Mouse (Mus musculus): ENCODE data around the gene Pex26. TPM values are rescaled to one million over a fixed set of nuclear protein-coding genes. Genes with fewer than 3 reads are reported as not detected.

Pex26 gene
- polyA plus RNA-seq, 1 experiment, result 2.7 TPM

GRCm38 (mm10) chr6:121184198-121185140 lies 1.0 kb downstream of the Pex26 start:
- H3K4me3 ChIP-seq (ENCODE audit: insufficient read depth, poor library complexity, severe bottlenecking), result peak overlapping the region; percentile 49
- H3K79me2 ChIP-seq (ENCODE audit: control insufficient read depth, insufficient read depth), result no peaks in the 10 kb centered on the region
- no peaks in the 10 kb centered on the region for H3K36me3 ChIP-seq (ENCODE audit: control insufficient read depth, insufficient read depth)
- no peak for TF ChIP-seq MAX (IDR thresholded peaks at IDR 0.05)
- TF ChIP-seq MYOD1 (IDR thresholded peaks at IDR 0.05; ENCODE audit: control insufficient read depth, insufficient read length, low read depth), result no peak
- peak; percentile 34 for TF ChIP-seq CTCF (IDR thresholded peaks at IDR 0.05; ENCODE audit: control insufficient read depth, insufficient read depth, insufficient read length)
- no peak for TF ChIP-seq CEBPB (IDR thresholded peaks at IDR 0.05; ENCODE audit: low read depth)
- peak overlapping the region; percentile 49 for H3ac ChIP-seq (ENCODE audit: control insufficient read depth, insufficient read length, low read depth)
- H3K79me3 ChIP-seq (ENCODE audit: low read depth), result no peaks in the 10 kb centered on the region
- H3K27me3 ChIP-seq (ENCODE audit: control insufficient read depth, insufficient read depth, insufficient read length), result no peaks in the 10 kb centered on the region

- TF ChIP-seq MAX (IDR thresholded peaks at IDR 0.05), result no peak
- no peak for TF ChIP-seq FOSL1 (IDR thresholded peaks at IDR 0.05; ENCODE audit: insufficient read depth, low read length, poor library complexity, severe bottlenecking)
- no peak for TF ChIP-seq USF1 (IDR thresholded peaks at IDR 0.05; ENCODE audit: low read depth)
- TF ChIP-seq CEBPB (IDR thresholded peaks at IDR 0.05; ENCODE audit: low read depth), result no peak
- no peak for TF ChIP-seq MYOG (IDR thresholded peaks at IDR 0.05; ENCODE audit: control insufficient read depth, extremely low read depth, insufficient read length)
- no peak for TF ChIP-seq CTCF (IDR thresholded peaks at IDR 0.05; ENCODE audit: control insufficient read depth, insufficient read depth, insufficient read length)
- TF ChIP-seq MYOD1 (IDR thresholded peaks at IDR 0.05; ENCODE audit: control insufficient read depth, insufficient read length, low read depth), result no peak
- Histone ChIP-seq H3K79me3 (ENCODE audit: low read depth) (no peaks in the 10 kb centered on the region), H3K27me3 (ENCODE audit: control insufficient read depth, insufficient read depth, insufficient read length) (no peaks in the 10 kb centered on the region), H3K4me3 (ENCODE audit: insufficient read depth, poor library complexity, severe bottlenecking) (no peak overlapping the region), H3K79me2 (ENCODE audit: control insufficient read depth, insufficient read depth) (no peaks in the 10 kb centered on the region), H3K36me3 (ENCODE audit: control insufficient read depth, insufficient read depth) (no peaks in the 10 kb centered on the region), H3ac (ENCODE audit: control insufficient read depth, insufficient read length, low read depth) (no peak overlapping the region)
Measured at GRCm38 (mm10) chr6:121185232-121185631, 1.8 kb downstream of the Pex26 start.

DNA sequence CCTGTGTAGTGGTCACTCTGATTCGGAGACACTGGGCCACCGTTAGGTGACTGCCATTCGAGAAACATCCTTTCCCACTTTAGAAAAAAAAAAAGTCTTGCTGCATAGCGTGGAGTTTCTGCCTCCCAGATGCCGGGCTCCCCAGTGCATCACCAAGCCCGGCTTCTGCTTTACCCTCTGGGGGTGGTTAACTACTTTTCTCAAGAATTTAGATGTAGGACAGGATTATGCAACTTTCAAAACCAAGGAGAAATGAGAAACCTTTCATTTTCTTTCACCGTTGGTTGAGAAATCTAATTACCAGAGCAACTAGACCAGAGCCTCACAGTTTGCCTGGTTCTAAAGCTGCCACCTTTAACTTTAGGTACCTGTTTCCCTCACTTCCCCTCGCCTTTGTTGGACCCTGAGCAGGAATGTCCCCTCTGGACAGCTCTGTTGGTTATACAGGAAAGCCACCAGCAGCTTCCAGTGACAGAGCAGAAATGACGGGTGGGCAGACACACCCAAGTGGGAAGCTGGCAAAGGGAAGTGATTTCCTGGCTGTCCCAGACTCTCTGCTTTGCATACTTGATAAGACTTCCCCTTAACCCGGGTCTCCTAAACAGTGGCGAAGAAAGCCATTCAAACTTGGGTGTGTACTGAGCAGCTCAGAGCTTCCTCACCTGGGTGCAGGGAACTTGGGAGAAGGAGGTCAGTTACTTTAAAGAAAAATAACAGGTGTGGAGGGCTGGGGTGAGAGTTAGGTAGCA lies 8.0 kb downstream of the Pex26 start:
- no peaks in the 10 kb centered on the region for H3K79me2 ChIP-seq (ENCODE audit: control insufficient read depth, insufficient read depth)
- no peaks in the 10 kb centered on the region for H3K27me3 ChIP-seq (ENCODE audit: control insufficient read depth, insufficient read depth, insufficient read length)
- no peaks in the 10 kb centered on the region for H3K79me3 ChIP-seq (ENCODE audit: low read depth)
- H3K36me3 ChIP-seq (ENCODE audit: control insufficient read depth, insufficient read depth), result no peaks in the 10 kb centered on the region
- TF ChIP-seq MYOD1 (IDR thresholded peaks at IDR 0.05; ENCODE audit: control insufficient read depth, insufficient read length, low read depth) (no peak), CEBPB (IDR thresholded peaks at IDR 0.05; ENCODE audit: low read depth) (no peak), FOSL1 (IDR thresholded peaks at IDR 0.05; ENCODE audit: insufficient read depth, low read length, poor library complexity, severe bottlenecking) (no peak), CTCF (IDR thresholded peaks at IDR 0.05; ENCODE audit: control insufficient read depth, insufficient read depth, insufficient read length) (no peak), USF1 (IDR thresholded peaks at IDR 0.05; ENCODE audit: low read depth) (no peak), MYOG (IDR thresholded peaks at IDR 0.05; ENCODE audit: control insufficient read depth, extremely low read depth, insufficient read length) (no peak), MAX (IDR thresholded peaks at IDR 0.05) (no peak)
- no peak overlapping the region for H3ac ChIP-seq (ENCODE audit: control insufficient read depth, insufficient read length, low read depth)
- no peak overlapping the region for H3K4me3 ChIP-seq (ENCODE audit: insufficient read depth, poor library complexity, severe bottlenecking)

GRCm38 (mm10) chr6:121194061-121194955 lies 10.8 kb downstream of the Pex26 start:
- Histone ChIP-seq H3K79me2 (ENCODE audit: control insufficient read depth, insufficient read depth) (no peaks in the 10 kb centered on the region), H3K4me3 (ENCODE audit: insufficient read depth, poor library complexity, severe bottlenecking) (no peak overlapping the region), H3K79me3 (ENCODE audit: low read depth) (no peaks in the 10 kb centered on the region), H3ac (ENCODE audit: control insufficient read depth, insufficient read length, low read depth) (no peak overlapping the region), H3K36me3 (ENCODE audit: control insufficient read depth, insufficient read depth) (no peaks in the 10 kb centered on the region), H3K27me3 (ENCODE audit: control insufficient read depth, insufficient read depth, insufficient read length) (no peaks in the 10 kb centered on the region)
- TF ChIP-seq MAX (IDR thresholded peaks at IDR 0.05), result no peak
- no peak for TF ChIP-seq MYOG (IDR thresholded peaks at IDR 0.05; ENCODE audit: control insufficient read depth, extremely low read depth, insufficient read length)
- no peak for TF ChIP-seq CEBPB (IDR thresholded peaks at IDR 0.05; ENCODE audit: low read depth)

- no peaks in the 10 kb centered on the region for H3K36me3 ChIP-seq (ENCODE audit: control insufficient read depth, insufficient read depth)
- TF ChIP-seq CTCF (IDR thresholded peaks at IDR 0.05; ENCODE audit: control insufficient read depth, insufficient read depth, insufficient read length) (no peak), USF1 (IDR thresholded peaks at IDR 0.05; ENCODE audit: low read depth) (no peak), FOSL1 (IDR thresholded peaks at IDR 0.05; ENCODE audit: insufficient read depth, low read length, poor library complexity, severe bottlenecking) (no peak), CEBPB (IDR thresholded peaks at IDR 0.05; ENCODE audit: low read depth) (no peak), MYOG (IDR thresholded peaks at IDR 0.05; ENCODE audit: control insufficient read depth, extremely low read depth, insufficient read length) (no peak), MYOD1 (IDR thresholded peaks at IDR 0.05; ENCODE audit: control insufficient read depth, insufficient read length, low read depth) (no peak), MAX (IDR thresholded peaks at IDR 0.05) (no peak)
- H3K4me3 ChIP-seq (ENCODE audit: insufficient read depth, poor library complexity, severe bottlenecking), result no peak overlapping the region
- H3K27me3 ChIP-seq (ENCODE audit: control insufficient read depth, insufficient read depth, insufficient read length), result no peaks in the 10 kb centered on the region
- no peaks in the 10 kb centered on the region for H3K79me2 ChIP-seq (ENCODE audit: control insufficient read depth, insufficient read depth)
- H3ac ChIP-seq (ENCODE audit: control insufficient read depth, insufficient read length, low read depth), result no peak overlapping the region
- H3K79me3 ChIP-seq (ENCODE audit: low read depth), result no peaks in the 10 kb centered on the region
Measured at GRCm38 (mm10) chr6:121194956-121195731, 11.7 kb downstream of the Pex26 start.

Measured in C2C12 (cell line).